Mouse (Mus musculus) gastrocnemius, postnatal 14 days (tissue): ENCODE data around the gene Olfr720. TPM values are rescaled to one million over a fixed set of nuclear protein-coding genes. Genes with fewer than 3 reads are reported as not detected.

Experiments
- DNase-seq: peaks from one replicate; pipeline ENCODE4 v3.0.0; 2021; ENCODE audit warnings: mixed read lengths
- intact Hi-C: fragments of 180-260 bp; cut with DNase I; formaldehyde crosslinking; loops from one replicate; pipeline ENCODE4 v1.15.1; 2025; ENCODE audit warnings: low total_unique reads
- long read RNA-seq, 2 experiments: library from polyadenylated mRNA; stranded (forward); transcript quantifications; one replicate each; pipeline ENCODE4 v2.0.0; 2021
- total RNA-seq, 2 experiments: library from RNA; stranded (reverse); gene quantifications; 2 replicates each; pipeline ENCODE4 v1.2.3; 2021

Gene Olfr720
- not detected for total RNA-seq
- long read RNA-seq, experiment 1, result 0 reads
- long read RNA-seq, experiment 2, result 0 reads

DNA sequence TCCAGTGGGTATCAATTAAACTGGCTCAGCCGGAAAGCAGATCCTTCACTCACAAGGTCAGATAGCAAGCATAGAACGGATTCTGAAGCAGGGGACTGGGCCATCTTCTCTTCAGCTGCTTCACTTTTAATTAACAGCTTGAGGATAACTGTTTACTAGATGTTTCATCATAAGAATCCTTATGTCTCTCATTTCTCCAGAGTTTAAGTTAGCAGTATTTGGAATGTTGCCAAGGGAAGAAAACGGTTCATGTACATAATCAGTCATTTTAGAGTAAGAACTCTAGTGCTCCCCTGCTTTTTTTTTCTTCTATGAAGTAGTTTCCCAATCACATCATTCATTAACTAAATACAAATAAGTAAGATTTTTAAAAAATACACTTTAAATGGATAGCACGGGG is at the start of gene Olfr720:
TSS of gene Olfr720 (minus strand) at position 101 of the 400 bp plus-strand sequence.
- intact Hi-C loops, result no loop called here
- no peak for DNase-seq

Other genes starting within 250 kb of the Olfr720 start
- gene Atxn7, start 225.4 kb downstream of the Olfr720 start, total RNA-seq, result 10 to 100 TPM; 10.0 to 12.1 TPM
- 100 to 1,000 TPM; 120 to 124 TPM for gene Thoc7, start 225.0 kb downstream of the Olfr720 start, total RNA-seq
- gene Psmd6, start 65.9 kb downstream of the Olfr720 start, total RNA-seq, result 100 to 1,000 TPM; 158 to 174 TPM
- not detected for gene Olfr31, start 136.0 kb upstream of the Olfr720 start, total RNA-seq
- 1 to 10 TPM; 3.3 to 5.6 TPM for gene Il3ra, start 159.4 kb upstream of the Olfr720 start, total RNA-seq
- gene Olfr721-ps1, start 214.5 kb upstream of the Olfr720 start, total RNA-seq, result not detected